Mouse (Mus musculus) heart, postnatal 36 days (tissue): ENCODE measurements at regions not wholly inside any gene's neighbourhood (a gene's known extent, or its start where the extent isn't known, plus 50 kb on each side); places are given as distances from the start of the nearest gene placed in this dataset.

Experiments
- DNase-seq, 2 experiments: peaks; one replicate each; pipeline ENCODE4 v3.0.0; 2021 to 2022
- intact Hi-C: fragments of 180-260 bp; cut with DNase I; formaldehyde crosslinking; loops from one replicate; pipeline ENCODE4 v1.15.1; 2025

DNA sequence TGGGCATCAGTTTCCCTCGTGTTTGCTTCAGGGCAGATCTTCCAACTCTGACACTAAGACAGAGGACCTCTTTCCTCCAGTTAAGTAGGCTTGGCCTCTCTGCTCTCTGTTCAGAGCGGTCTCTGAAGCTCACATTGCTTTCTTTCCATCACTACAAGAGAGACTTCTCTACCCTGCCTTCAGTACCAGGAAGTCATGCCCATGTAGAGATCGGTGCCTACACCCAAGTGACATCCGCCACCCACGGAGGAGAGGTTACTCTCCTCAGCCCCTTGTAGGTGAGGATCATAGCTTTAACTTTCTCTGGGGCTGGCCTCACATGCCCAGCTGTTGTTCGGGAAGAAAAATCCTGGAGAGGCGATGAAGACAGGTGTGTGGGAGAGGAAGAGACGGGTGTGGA lies 155.3 kb downstream of the Zfp36l2 start:
- intact Hi-C loops: loop anchor here (5.0 kb wide), 1 partner anchor 40 kb away; no protein-coding TSS in a partner anchor

GRCm38 (mm10) chr17:84031833-84032232 lies 155.9 kb downstream of the Zfp36l2 start:
- DNase-seq: peak in 1 of 2 experiments; percentile 37

More for the DNA sequence above, 155.3 kb downstream of the Zfp36l2 start:
- no peak for DNase-seq

DNA sequence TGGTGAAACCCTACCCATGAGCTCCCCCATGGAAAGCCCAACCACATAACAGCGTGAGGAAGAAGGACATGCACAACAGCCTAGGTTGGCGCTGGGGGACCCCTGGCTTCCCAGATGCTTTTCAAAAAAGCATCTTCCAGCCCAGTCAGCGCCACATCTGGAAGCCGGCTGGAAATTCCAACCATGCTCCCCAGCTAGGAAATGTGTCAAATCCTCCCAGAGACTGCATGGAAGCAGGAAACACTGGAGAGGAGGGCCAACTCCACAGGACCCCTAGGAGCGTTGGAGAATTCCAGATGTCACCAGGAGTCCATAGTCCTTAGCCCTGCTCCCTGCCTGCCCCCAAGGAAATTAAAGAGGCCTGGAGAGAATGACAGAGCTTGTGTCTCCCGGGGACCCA lies 156.4 kb downstream of the Zfp36l2 start:
- DNase-seq: peak; percentile 35 to 54
- intact Hi-C loops: loop anchor here (5.0 kb wide), 1 partner anchor 41 kb away; no protein-coding TSS in a partner anchor

More at GRCm38 (mm10) chr17:84031833-84032232, 155.9 kb downstream of the Zfp36l2 start:
- intact Hi-C loops: loop anchor here (5.0 kb wide), 1 partner anchor 40 kb away; no protein-coding TSS in a partner anchor

DNA sequence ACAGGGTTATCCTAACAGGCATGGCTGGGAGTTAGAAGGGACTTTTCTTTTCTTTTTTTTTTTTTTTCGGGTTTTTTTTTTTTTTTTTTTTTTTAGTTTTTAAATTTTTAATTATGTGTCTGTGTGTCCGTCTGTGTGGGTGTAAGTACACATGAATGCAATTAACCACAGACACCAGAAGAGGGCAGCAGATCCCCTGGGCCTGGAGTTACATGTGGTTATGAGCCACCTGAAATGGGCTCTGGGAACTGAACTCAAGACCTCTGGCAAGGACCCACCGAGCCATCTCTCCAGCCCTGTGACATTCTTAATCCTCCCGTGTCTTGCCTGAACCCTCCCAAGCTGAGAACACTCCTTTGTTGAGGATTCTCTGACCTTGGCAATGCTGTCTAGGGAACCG lies 157.0 kb downstream of the Zfp36l2 start:
- intact Hi-C loops: loop anchor here (5.0 kb wide), 1 partner anchor 42 kb away; no protein-coding TSS in a partner anchor
- no peak for DNase-seq

DNA sequence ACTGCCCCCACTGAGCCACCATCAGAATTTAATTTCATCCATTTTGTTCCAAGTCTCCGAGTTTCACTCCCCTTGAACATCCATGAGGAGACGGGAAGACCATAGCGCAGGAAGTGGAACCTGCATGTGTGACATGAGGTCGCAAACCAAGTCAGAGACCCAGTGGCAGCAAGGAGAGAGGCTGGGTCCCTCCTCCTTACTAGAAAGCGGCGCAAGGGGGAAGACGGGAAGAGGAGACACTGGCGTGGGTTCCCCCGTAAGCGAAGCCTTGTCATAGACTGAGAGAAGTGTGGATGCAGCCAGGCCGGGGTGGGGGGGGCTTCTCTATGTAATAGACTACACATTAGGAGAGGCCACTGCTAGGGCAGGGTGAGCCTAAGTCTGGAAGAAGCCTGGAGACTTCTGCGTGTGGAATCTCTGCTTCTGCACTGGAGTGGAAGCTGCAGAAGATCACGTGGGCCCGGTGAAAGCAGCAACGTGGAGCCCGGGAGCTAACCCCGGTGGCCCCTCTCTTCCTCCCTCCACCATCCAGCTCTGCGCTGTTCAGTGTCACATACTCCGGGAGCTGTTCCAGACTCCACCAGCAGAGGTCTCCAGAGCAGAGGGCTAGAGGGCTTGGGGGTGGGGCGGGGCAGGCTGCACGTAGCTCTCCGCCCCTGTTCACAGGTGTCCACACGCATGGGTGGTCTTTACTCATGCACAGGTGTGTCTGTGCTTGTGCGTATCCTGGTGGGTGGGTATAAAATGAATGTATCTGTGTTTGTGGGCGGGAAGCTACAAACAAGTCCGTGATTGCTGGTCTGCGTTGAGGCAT lies 159.4 kb downstream of the Zfp36l2 start:
- intact Hi-C loops: loop anchor here (1.0 to 5.0 kb wide), 6 partner anchors 32 to 359 kb away; no protein-coding TSS in a partner anchor
- peak; percentile 92 to 97 for DNase-seq

GRCm38 (mm10) chr17:84027275-84027674 lies 160.5 kb downstream of the Zfp36l2 start:
- intact Hi-C loops: loop anchor here (5.0 kb wide), 2 partner anchors 55 to 360 kb away; no protein-coding TSS in a partner anchor
- no peak for DNase-seq

GRCm38 (mm10) chr17:84026110-84026509 lies 161.6 kb downstream of the Zfp36l2 start:
- DNase-seq: peak; percentile 63 to 65
- intact Hi-C loops: loop anchor here (5.0 kb wide), 2 partner anchors 54 to 361 kb away; no protein-coding TSS in a partner anchor

- intact Hi-C loops: no loop called here
Measured at GRCm38 (mm10) chr17:84022358-84022757, 165.4 kb downstream of the Zfp36l2 start.

DNA sequence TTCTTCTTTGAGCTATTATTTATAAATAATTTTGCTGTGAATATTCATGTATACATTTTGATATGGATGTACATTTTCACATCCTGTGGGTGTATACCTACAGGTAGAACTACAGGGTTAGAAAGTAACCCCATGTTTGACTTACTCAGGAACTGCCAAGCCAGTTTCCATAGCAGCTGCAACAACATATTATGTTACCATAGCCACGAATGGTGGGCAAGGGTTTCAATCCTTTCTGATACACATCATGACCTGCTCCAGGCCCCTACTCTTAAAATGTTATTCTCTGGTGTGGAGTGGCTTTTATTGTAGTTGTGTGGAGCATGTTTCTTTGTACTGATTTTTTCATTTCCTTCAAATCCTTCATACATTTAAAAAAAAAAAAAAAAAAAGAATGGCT lies 168.9 kb downstream of the Zfp36l2 start:
- intact Hi-C loops: no loop called here

More at GRCm38 (mm10) chr17:84022358-84022757, 165.4 kb downstream of the Zfp36l2 start:
- DNase-seq: no peak

DNA sequence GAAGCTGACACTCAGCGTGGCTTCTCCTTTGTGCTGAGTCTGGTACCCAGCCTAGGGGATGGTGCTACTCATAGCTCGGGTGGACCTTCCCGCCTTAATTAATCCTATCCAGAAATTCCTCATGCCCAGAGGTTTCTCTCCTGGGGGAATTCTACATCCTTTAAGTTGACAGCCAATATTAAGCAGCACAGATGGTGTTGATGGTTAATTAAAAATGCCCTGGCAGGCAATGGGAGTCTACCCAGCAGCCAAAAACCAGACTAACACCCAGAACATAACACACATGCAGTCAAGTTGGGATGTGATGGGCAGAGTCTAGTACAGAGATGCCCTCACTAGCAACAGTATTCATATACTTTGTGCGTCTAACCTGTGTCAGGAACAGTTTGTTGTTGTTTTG lies 169.9 kb downstream of the Zfp36l2 start:
- no peak for DNase-seq
- intact Hi-C loops: no loop called here

More for the DNA sequence above, 168.9 kb downstream of the Zfp36l2 start:
- DNase-seq: no peak

GRCm38 (mm10) chr17:84014287-84015039 lies 166.7 kb upstream of the Haao start:
- intact Hi-C loops: no loop called here
- no peak for DNase-seq

DNA sequence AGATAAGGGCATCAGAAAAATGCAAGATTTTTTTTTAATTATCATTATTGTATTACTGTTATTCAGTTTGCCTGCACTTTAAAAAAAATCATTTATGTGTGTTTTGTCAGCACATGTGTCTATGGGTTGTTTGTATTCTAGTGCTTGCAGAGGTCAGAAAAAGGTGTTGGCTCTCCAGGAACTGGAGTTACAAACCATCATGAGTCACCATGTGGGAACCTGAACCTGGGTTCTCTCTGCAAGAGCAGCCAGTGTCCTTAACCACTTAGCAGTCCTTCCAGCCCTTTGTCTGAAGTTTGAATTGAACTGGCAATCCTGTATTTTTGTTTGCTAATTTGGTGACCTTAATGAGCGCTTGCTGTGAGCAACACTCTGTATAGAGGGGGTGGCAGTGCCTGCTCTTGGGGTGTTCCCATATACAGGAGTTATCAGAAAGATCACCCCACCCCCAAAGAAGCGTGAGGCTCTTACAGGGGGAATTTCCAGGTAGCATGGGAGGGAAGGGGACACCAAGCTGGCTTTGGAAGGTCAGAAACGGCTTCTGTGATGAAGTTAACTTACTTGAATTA lies 162.8 kb upstream of the Haao start:
- DNase-seq: no peak
- intact Hi-C loops: no loop called here

GRCm38 (mm10) chr17:84009966-84010365 lies 162.2 kb upstream of the Haao start:
- intact Hi-C loops: no loop called here
- no peak for DNase-seq

GRCm38 (mm10) chr17:84009194-84009593 lies 161.4 kb upstream of the Haao start:
- intact Hi-C loops: no loop called here
- no peak for DNase-seq

GRCm38 (mm10) chr17:84008682-84009052 lies 160.9 kb upstream of the Haao start:
- intact Hi-C loops: no loop called here
- DNase-seq: no peak

- DNase-seq: no peak
- intact Hi-C loops: no loop called here
Measured at GRCm38 (mm10) chr17:84008035-84008681, 160.4 kb upstream of the Haao start.

DNA sequence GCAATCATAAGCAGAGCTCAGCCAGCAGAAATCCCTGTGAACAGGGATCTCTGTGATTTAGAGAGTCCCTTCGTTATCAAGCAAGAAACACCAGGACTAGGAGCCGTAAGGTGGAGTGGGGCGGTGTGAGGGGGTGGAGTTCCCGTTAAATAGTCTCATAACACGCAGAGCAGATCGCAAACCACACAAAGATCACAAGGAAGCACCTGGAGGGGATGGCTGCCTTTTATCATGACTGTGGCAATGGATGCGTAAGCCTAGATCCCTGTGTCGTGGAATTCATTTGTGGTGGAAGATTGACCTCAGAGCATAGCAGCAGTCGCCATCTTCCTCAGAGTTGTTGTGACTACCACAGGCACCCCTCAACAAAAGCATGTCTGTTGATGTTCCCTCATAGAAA lies 159.0 kb upstream of the Haao start:
- DNase-seq: no peak
- intact Hi-C loops: no loop called here

GRCm38 (mm10) chr17:84004237-84004636 lies 156.5 kb upstream of the Haao start:
- intact Hi-C loops: no loop called here

DNA sequence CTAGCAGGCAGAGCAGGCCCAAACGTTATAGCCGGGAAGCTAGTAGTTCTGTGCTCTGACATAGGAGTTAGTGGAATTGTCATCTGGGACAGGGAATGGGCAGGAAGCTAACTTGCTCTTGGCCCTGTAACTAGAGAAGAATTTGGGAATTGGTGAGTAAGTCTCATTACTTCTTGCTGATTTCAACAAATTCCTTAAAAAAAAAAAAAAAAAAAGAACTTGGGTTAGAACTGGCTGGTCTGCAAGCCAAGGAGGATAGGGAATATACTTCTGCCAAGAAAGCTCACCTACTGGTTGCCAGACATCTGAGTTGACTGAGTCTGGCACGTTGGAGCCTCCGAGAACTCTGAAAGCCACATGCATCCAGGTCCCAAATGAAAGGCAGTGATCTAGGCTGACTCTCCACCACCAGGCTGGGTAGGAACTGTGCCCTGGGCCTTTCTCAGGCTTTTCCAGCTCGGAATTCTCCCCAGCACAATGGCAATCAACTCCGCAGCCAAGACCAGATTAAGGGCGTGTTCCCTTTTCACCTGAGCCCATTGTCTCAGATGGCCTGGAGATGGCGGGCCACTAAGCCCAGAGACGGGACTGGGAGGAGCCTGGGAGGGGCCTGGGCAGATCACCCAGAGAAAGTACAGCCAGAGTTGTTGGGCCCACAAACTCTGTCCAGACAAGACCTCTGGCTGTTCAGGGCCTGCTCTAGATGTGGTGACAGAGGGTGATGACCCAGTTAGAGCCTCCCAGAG lies 155.9 kb upstream of the Haao start:
- peak in 1 of 2 experiments; percentile 58 for DNase-seq

More at GRCm38 (mm10) chr17:84004237-84004636, 156.5 kb upstream of the Haao start:
- no peak for DNase-seq

DNA sequence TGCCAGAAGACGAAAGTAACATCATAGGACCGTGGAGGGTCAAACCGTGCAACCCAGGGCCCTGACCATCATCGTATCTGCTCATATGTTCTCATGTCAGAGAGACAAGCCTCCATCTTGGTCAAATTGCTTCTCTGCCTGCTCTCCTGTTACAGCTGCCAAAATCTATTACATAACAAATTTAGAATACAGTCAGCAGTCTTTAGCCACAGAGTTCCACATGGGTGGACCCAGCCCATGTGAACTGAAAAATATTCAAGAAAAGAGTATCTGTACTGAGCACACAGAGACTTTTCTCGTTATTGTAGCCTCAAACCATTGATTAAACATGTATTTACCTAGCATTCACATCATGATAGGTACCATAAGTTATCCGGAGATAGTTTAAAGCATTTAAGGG lies 155.2 kb upstream of the Haao start:
- intact Hi-C loops: no loop called here
- DNase-seq: no peak

More for the DNA sequence above, 155.9 kb upstream of the Haao start:
- intact Hi-C loops: no loop called here
